ENCODE assay signal across 16 mouse cellular contexts in genomic region chr12:117157660-117158386, GRCm38 (mm10).
DNase-seq lines count a peak whose midpoint lies in the region; ATAC-seq and TF ChIP-seq lines count a peak whose summit lies in the region.
"Had no signal": no experiment of that assay in that cellular context is flagged by ENCODE, and none has a peak within 500 bp of the region (broad histone marks: within the 10 kb centered on the region; RNA-seq: fewer than 3 reads in every experiment).

No protein-coding gene starts in this region.

- no peak overlapping the region for H3K27ac ChIP-seq in CH12.LX (ENCODE audit: insufficient read depth, low read depth)
- H3K27ac ChIP-seq in forebrain, embryonic 11.5 days (ENCODE audit: low read depth, low read length), result no peak overlapping the region
- H3K27ac ChIP-seq in hindbrain, embryonic 12.5 days, result peak overlapping the region; percentile 32; the same call in 1 of the 2 replicates
- peak overlapping the region; percentile 95 for H3K27ac ChIP-seq in midbrain, embryonic 13.5 days
- no peak overlapping the region for H3K27ac ChIP-seq in heart, embryonic 12.5 days (ENCODE audit: poor library complexity, severe bottlenecking)
- H3K27ac ChIP-seq: gastrocnemius, adult 2 months; heart, embryonic 15.5 days; limb, embryonic 13.5 days had no signal

- intact Hi-C loops in left cerebral cortex, postnatal 14 days (cut with DNase I), result loop anchor here (10.0 kb wide), 1 partner anchor 123 kb away; no protein-coding TSS in a partner anchor

- TF ChIP-seq RAD21 in CH12.LX (IDR thresholded peaks at IDR 0.05; ENCODE audit: low read depth, low read length), result no peak

- no peaks in the 10 kb centered on the region for H3K79me2 ChIP-seq in CH12.LX (replicated peaks; ENCODE audit: control insufficient read depth, extremely low read depth, insufficient read depth, poor library complexity, severe bottlenecking)

- dilution Hi-C loops in CH12.LX (cut with MboI; ENCODE audit: extremely low pct_ligation_motif_present, extremely low pct_unique_long_range_greater_than_20kb, low sequenced_read_pairs), result no loop called here

- ATAC-seq in forebrain, embryonic 11.5 days (replicated peaks; ENCODE audit: low FRiP score), result no peak
- ATAC-seq in hindbrain, embryonic 12.5 days (ENCODE audit: low FRiP score), result no peak
- no peak for ATAC-seq in midbrain, embryonic 13.5 days
- ATAC-seq in monocyte, adult 5-6 weeks (replicated peaks; ENCODE audit: insufficient number of reproducible peaks, low FRiP score, low TSS enrichment, poor library complexity, severe bottlenecking), result no peak
- ATAC-seq in heart, embryonic 12.5 days (ENCODE audit: insufficient number of reproducible peaks, low FRiP score), result no peak

- no peak overlapping the region for H3K9ac ChIP-seq in CH12.LX (ENCODE audit: insufficient read depth, low read depth)
- H3K9ac ChIP-seq in forebrain, embryonic 11.5 days (ENCODE audit: low read length), result peak overlapping the region; percentile 49
- H3K9ac ChIP-seq in hindbrain, embryonic 12.5 days, result peak overlapping the region; percentile 51
- H3K9ac ChIP-seq in midbrain, embryonic 13.5 days (replicated peaks), result peak overlapping the region; percentile 79
- no peak overlapping the region for H3K9ac ChIP-seq in heart, embryonic 12.5 days
- H3K9ac ChIP-seq: heart, embryonic 15.5 days; limb, embryonic 13.5 days had no signal

- H3K9me3 ChIP-seq in CH12.LX (replicated peaks; ENCODE audit: low read length), result no peaks in the 10 kb centered on the region
- H3K9me3 ChIP-seq in forebrain, embryonic 11.5 days (ENCODE audit: control insufficient read depth, low read length), result no peaks in the 10 kb centered on the region
- no peaks in the 10 kb centered on the region for H3K9me3 ChIP-seq in hindbrain, embryonic 12.5 days (replicated peaks)
- no peaks in the 10 kb centered on the region for H3K9me3 ChIP-seq in midbrain, embryonic 13.5 days
- no peaks in the 10 kb centered on the region for H3K9me3 ChIP-seq in heart, embryonic 12.5 days (replicated peaks)
- H3K9me3 ChIP-seq: heart, embryonic 15.5 days; limb, embryonic 13.5 days had no signal

- H3K4me3 ChIP-seq in CH12.LX (replicated peaks in 1 of 3; ENCODE audit: low read depth in 2 of 3, low read length in 2 of 3, poor library complexity in 1 of 3), result no peak overlapping the region
- peak overlapping the region; percentile 53 for H3K4me3 ChIP-seq in forebrain, embryonic 11.5 days (ENCODE audit: low read depth, low read length)
- peak overlapping the region; percentile 12; the same call in 1 of the 2 replicates for H3K4me3 ChIP-seq in hindbrain, embryonic 12.5 days
- peak overlapping the region; percentile 93 for H3K4me3 ChIP-seq in midbrain, embryonic 13.5 days (replicated peaks)
- H3K4me3 ChIP-seq in heart, embryonic 12.5 days, result no peak overlapping the region
- H3K4me3 ChIP-seq: erythroblast, embryonic 14.5 days; gastrocnemius, adult 2 months; heart, embryonic 15.5 days; limb, embryonic 13.5 days had no signal

- WGBS in forebrain, embryonic 11.5 days, result 16% methylated on average over 9 of the region's 9 CpGs
- WGBS in hindbrain, embryonic 12.5 days, result 17% methylated on average over 9 of the region's 9 CpGs
- WGBS in midbrain, embryonic 13.5 days, result 4% methylated on average over 9 of the region's 9 CpGs
- WGBS in heart, embryonic 12.5 days, result 18% methylated on average over 9 of the region's 9 CpGs

- peaks cover 24% of the 10 kb centered on the region for H3K27me3 ChIP-seq in CH12.LX (replicated peaks)
- peaks cover 45% of the 10 kb centered on the region for H3K27me3 ChIP-seq in forebrain, embryonic 11.5 days (ENCODE audit: control insufficient read depth, insufficient read depth, low read length)
- H3K27me3 ChIP-seq in hindbrain, embryonic 12.5 days, result peaks cover 24% of the 10 kb centered on the region
- no peaks in the 10 kb centered on the region for H3K27me3 ChIP-seq in midbrain, embryonic 13.5 days
- peaks cover 94% of the 10 kb centered on the region for H3K27me3 ChIP-seq in heart, embryonic 12.5 days (replicated peaks)

- in situ Hi-C loops in CH12.LX (cut with MboI; ENCODE audit: low pct_ligation_motif_present, low pct_unique_long_range_greater_than_20kb, low sequenced_read_pairs), result no loop called here

- TF ChIP-seq POLR2A in CH12.LX (IDR thresholded peaks at IDR 0.05; ENCODE audit: low read depth, low read length), result no peak

- no peak overlapping the region for H3K4me2 ChIP-seq in CH12.LX (ENCODE audit: insufficient read depth, low read depth, poor library complexity, severe bottlenecking)
- peak overlapping the region; percentile 52 for H3K4me2 ChIP-seq in forebrain, embryonic 11.5 days (ENCODE audit: low read depth, low read length, severe bottlenecking)
- peak overlapping the region; percentile 83 for H3K4me2 ChIP-seq in hindbrain, embryonic 12.5 days (replicated peaks)
- H3K4me2 ChIP-seq in midbrain, embryonic 13.5 days (replicated peaks), result peak overlapping the region; percentile 77
- no peak overlapping the region for H3K4me2 ChIP-seq in heart, embryonic 12.5 days
- H3K4me2 ChIP-seq: heart, embryonic 15.5 days; limb, embryonic 13.5 days had no signal

- TF ChIP-seq CTCF in CH12.LX (conservative IDR thresholded peaks at IDR 0.05 in 1 of 2, IDR thresholded peaks at IDR 0.05 in 1 of 2; ENCODE audit: low read depth in 2 of 2, low read length in 2 of 2), result no peak

- DNase-seq in CH12.LX (ENCODE audit: extremely low read depth), result no peak
- no peak for DNase-seq in forebrain, embryonic 11.5 days (ENCODE audit: low spot score)
- DNase-seq in left cerebral cortex, postnatal 14 days (ENCODE audit: low spot score in 2 of 2), result no peak
- DNase-seq in right cerebral cortex, postnatal 14 days, result no peak
- DNase-seq: cerebellum, adult 18-20 months; gastrocnemius, adult 2 months; heart, adult 11 months; kidney, adult 8-10 months; kidney, postnatal 36 days had no signal

- H3K36me3 ChIP-seq in CH12.LX (replicated peaks in 1 of 2; ENCODE audit: control insufficient read depth in 1 of 2, insufficient read depth in 1 of 2, low read length in 1 of 2), result no peaks in the 10 kb centered on the region
- peaks cover 4% of the 10 kb centered on the region; the same call in 1 of the 2 replicates for H3K36me3 ChIP-seq in forebrain, embryonic 11.5 days (ENCODE audit: control insufficient read depth, insufficient read depth, low read length)
- H3K36me3 ChIP-seq in hindbrain, embryonic 12.5 days, result 0 out of 2 replicates have a peak, but pooled peaks cover 5% of the 10 kb centered on the region
- H3K36me3 ChIP-seq in midbrain, embryonic 13.5 days, result peaks cover 18% of the 10 kb centered on the region
- no peaks in the 10 kb centered on the region for H3K36me3 ChIP-seq in heart, embryonic 12.5 days
- H3K36me3 ChIP-seq: heart, embryonic 15.5 days; limb, embryonic 13.5 days had no signal

- peaks cover 4 to 9% of the 10 kb centered on the region in 2 experiments; a peak in 3 of 4 replicates for H3K4me1 ChIP-seq in CH12.LX (ENCODE audit: control insufficient read depth in 1 of 2, insufficient read depth in 2 of 2)
- H3K4me1 ChIP-seq in forebrain, embryonic 11.5 days (replicated peaks; ENCODE audit: control insufficient read depth, insufficient read depth, low read length), result peaks cover 39% of the 10 kb centered on the region
- H3K4me1 ChIP-seq in hindbrain, embryonic 12.5 days, result peaks cover 72% of the 10 kb centered on the region
- H3K4me1 ChIP-seq in midbrain, embryonic 13.5 days (replicated peaks), result peaks cover 64% of the 10 kb centered on the region
- peaks cover 32% of the 10 kb centered on the region for H3K4me1 ChIP-seq in heart, embryonic 12.5 days (replicated peaks)

- no peak for TF ChIP-seq EP300 in CH12.LX (IDR thresholded peaks at IDR 0.05; ENCODE audit: low read length)

TF ChIP-seq in CH12.LX, 34 proteins besides CTCF, POLR2A, EP300 and RAD21:
- 0 out of 2 replicates have a peak, but pooled peaks have one; percentile 22 for TF ChIP-seq ELF1 (IDR thresholded peaks at IDR 0.05; ENCODE audit: low read depth, low read length)
- TF ChIP-seq USF1 (IDR thresholded peaks at IDR 0.05; ENCODE audit: low read depth, low read length), result no peak
- no peak for TF ChIP-seq MAX (IDR thresholded peaks at IDR 0.05; ENCODE audit: low read length)

Comparison
In these comparisons a context has a peak if more than half of its experiments do, and no peak if none do; other contexts are left out.
1. H3K27ac ChIP-seq: peak in hindbrain, embryonic 12.5 days (single experiment) and midbrain, embryonic 13.5 days (single experiment); none in CH12.LX (single experiment), forebrain, embryonic 11.5 days (single experiment) and heart, embryonic 12.5 days (single experiment).
2. H3K4me2 ChIP-seq: peak in forebrain, embryonic 11.5 days (single experiment), hindbrain, embryonic 12.5 days (single experiment) and midbrain, embryonic 13.5 days (single experiment); none in CH12.LX (single experiment) and heart, embryonic 12.5 days (single experiment).
3. H3K4me3 ChIP-seq: peak in forebrain, embryonic 11.5 days (single experiment), hindbrain, embryonic 12.5 days (single experiment) and midbrain, embryonic 13.5 days (single experiment); none in CH12.LX (0 of 3) and heart, embryonic 12.5 days (single experiment).
4. H3K9ac ChIP-seq: peak in forebrain, embryonic 11.5 days (single experiment), hindbrain, embryonic 12.5 days (single experiment) and midbrain, embryonic 13.5 days (single experiment); none in CH12.LX (single experiment) and heart, embryonic 12.5 days (single experiment).